Mouse (Mus musculus) cerebellum, adult 2 months (tissue): ENCODE results near the gene Pbld1. TPM values are rescaled to one million over a fixed set of nuclear protein-coding genes. Genes with fewer than 3 reads are reported as not detected.

Source experiments
- DNase-seq, 2 experiments: peaks; one replicate each; pipeline ENCODE4 v3.0.0; 2021
- H3K27ac ChIP-seq: fragments of 200-500 bp; 2 replicates; pipeline ENCODE4 v1.5.1; 2012; ENCODE audit warnings: low read length, control low read depth, inconsistent platforms; ENCODE audit not compliant: insufficient read depth
- H3K27me3 ChIP-seq: fragments of 200-500 bp; 2 replicates; pipeline ENCODE4 v1.6.1; 2012; ENCODE audit warnings: inconsistent platforms, mild to moderate bottlenecking, low read length, moderate library complexity; ENCODE audit not compliant: control insufficient read depth, insufficient read depth
- H3K4me1 ChIP-seq: fragments of 200-500 bp; 2 replicates; pipeline ENCODE4 v1.6.1; 2011; ENCODE audit warnings: low read length; ENCODE audit not compliant: control insufficient read depth, insufficient read depth
- H3K4me3 ChIP-seq: fragments of 200-500 bp; replicated peaks from 2 replicates; pipeline ENCODE3; 2011; ENCODE audit warnings: mild to moderate bottlenecking, low read depth, low read length, control low read depth; ENCODE audit not compliant: insufficient read depth
- CTCF ChIP-seq: fragments of 200-500 bp; IDR thresholded peaks from 2 replicates; pipeline ENCODE4 v1.5.1; 2011; ENCODE audit warnings: low read depth, mild to moderate bottlenecking, control low read depth, low read length, moderate library complexity, borderline replicate concordance; ENCODE audit not compliant: insufficient read depth
- POLR2A ChIP-seq: fragments of 200-500 bp; IDR thresholded peaks from 2 replicates; pipeline ENCODE4 v1.6.1; 2011; ENCODE audit warnings: low read length, control low read depth, borderline replicate concordance; ENCODE audit not compliant: insufficient read depth
- WGBS: fragments of 180-500 bp; shearing (Covaris S2); methylation state at CpG from one replicate; pipeline ENCODE4 v1.1.7; 2018; 5-methylcytosine and 5-hydroxymethylcytosine counted together
- polyA plus RNA-seq: library from polyadenylated mRNA; depleted of rRNA; stranded (reverse); fragments of >200 nt; gene quantifications from 2 replicates; pipeline ENCODE4 v1.2.3, GENCODE M21; 2012

Gene Pbld1
- polyA plus RNA-seq, 1 experiment: 0.47 TPM

DNA sequence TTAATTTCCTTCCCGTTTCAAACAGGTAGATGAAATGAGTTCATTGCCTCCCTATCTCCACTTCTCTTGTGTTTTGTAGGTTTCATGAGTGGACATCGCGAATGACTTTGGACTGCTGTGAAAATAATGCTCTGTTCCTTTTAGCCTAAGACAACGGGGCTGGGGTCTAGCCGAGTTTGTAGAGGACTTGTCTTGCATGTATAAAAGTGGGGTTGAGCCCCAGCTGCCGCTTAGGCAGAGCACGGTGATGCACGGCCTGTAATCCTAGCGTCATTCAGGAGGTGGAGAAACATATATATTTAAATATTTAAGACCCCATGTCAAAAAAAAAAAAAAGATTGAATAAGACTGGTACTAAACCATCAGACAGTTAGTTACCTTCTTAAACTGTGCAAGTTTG lies 40.7 kb downstream of the Pbld1 start:
- H3K27ac ChIP-seq: peak overlapping the region; percentile 100
- WGBS: 2% methylated on average over 9 of the region's 9 CpGs
- DNase-seq: no peak
- no peaks in the 10 kb centered on the region for H3K27me3 ChIP-seq
- TF ChIP-seq CTCF: no peak
- no peak for TF ChIP-seq POLR2A
- peak overlapping the region; percentile 81 for H3K4me3 ChIP-seq
- H3K4me1 ChIP-seq: no peaks in the 10 kb centered on the region

- Histone ChIP-seq H3K4me1 (no peaks in the 10 kb centered on the region), H3K4me3 (no peak overlapping the region), H3K27ac (no peak overlapping the region), H3K27me3 (no peaks in the 10 kb centered on the region)
- peak; percentile 34 to 53 for DNase-seq
- WGBS: 18% methylated on average over 5 of the region's 5 CpGs
- TF ChIP-seq POLR2A (no peak), CTCF (peak; percentile 44; the same call in 1 of the 2 replicates)
Observed at GRCm38 (mm10) chr10:63113027-63113604, 53.2 kb downstream of the Pbld1 start.

DNA sequence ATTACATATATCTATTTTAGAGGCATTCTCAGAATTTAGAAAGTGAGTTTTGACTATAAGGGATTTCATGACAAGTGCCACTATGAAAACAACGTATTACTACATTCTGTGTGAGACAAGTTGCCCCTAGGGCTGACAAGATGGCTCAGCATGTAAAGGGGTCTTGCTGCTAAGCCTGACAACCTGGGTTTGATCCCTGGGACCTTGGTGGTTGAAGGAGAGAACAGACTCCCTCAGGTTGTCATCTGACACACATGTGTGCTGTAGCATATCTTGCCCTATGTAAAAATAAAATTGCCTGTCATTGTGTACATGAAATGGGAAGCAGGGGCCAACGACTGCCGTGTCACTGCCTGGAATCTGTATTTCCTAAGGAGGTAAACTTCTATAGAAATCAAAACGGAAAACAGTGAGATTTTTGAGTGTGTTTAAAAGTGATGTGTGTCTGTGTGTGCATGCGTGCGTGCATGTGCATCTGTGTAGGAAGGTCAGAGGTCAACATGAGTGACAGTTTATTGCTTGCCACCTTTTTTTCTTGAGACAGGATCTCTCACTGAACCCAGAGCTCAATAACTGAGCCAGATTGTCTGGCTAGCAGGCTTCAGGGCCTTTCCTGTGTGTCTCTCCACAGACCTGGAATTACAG lies 53.9 kb downstream of the Pbld1 start:
- H3K4me1 ChIP-seq: no peaks in the 10 kb centered on the region
- no peak overlapping the region for H3K4me3 ChIP-seq
- no peaks in the 10 kb centered on the region for H3K27me3 ChIP-seq
- TF ChIP-seq POLR2A (no peak), CTCF (no peak)
- no peak for DNase-seq
- H3K27ac ChIP-seq: no peak overlapping the region
- WGBS: 85% methylated on average over 6 of the region's 6 CpGs

GRCm38 (mm10) chr10:63115881-63116280 lies 55.9 kb downstream of the Pbld1 start:
- WGBS: 84% methylated on average over 15 of the region's 15 CpGs
- no peak overlapping the region for H3K4me3 ChIP-seq

GRCm38 (mm10) chr10:63116376-63116775 lies 56.4 kb downstream of the Pbld1 start:
- TF ChIP-seq POLR2A (no peak), CTCF (no peak)
- Histone ChIP-seq H3K4me3 (no peak overlapping the region), H3K4me1 (no peaks in the 10 kb centered on the region), H3K27ac (no peak overlapping the region), H3K27me3 (no peaks in the 10 kb centered on the region)
- WGBS: 92% methylated on average over 9 of the region's 9 CpGs
- DNase-seq: no peak

More at GRCm38 (mm10) chr10:63115881-63116280, 55.9 kb downstream of the Pbld1 start:
- Histone ChIP-seq H3K4me1 (no peaks in the 10 kb centered on the region), H3K27ac (no peak overlapping the region), H3K27me3 (no peaks in the 10 kb centered on the region)
- TF ChIP-seq POLR2A: no peak
- no peak for TF ChIP-seq CTCF
- no peak for DNase-seq

DNA sequence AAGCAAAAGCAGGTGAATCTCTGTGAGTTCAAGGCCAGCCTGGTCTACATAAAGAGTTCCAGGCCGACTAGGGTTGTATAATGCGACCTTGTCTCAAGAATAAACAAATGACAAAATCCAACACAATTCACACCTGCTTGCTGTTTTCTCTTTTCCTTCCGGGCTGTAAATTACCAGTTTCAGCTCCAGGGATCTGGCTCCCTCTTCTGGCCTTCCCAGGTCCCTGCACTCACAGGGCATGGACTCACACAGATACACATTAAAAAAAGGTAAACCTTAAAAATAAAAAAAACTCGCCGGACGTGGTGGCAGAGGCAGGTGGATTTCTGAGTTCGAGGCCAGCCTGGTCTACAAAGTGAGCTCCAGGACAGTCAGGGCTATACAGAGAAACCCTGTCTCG lies 57.6 kb downstream of the Pbld1 start:
- 94% methylated on average over 8 of the region's 8 CpGs for WGBS
- DNase-seq: no peak
- TF ChIP-seq POLR2A: no peak
- TF ChIP-seq CTCF: no peak
- Histone ChIP-seq H3K27ac (no peak overlapping the region), H3K27me3 (no peaks in the 10 kb centered on the region), H3K4me1 (no peaks in the 10 kb centered on the region), H3K4me3 (no peak overlapping the region)

GRCm38 (mm10) chr10:63119916-63120315 lies 60.0 kb downstream of the Pbld1 start:
- Histone ChIP-seq H3K27ac (no peak overlapping the region), H3K4me3 (no peak overlapping the region), H3K27me3 (no peaks in the 10 kb centered on the region), H3K4me1 (no peaks in the 10 kb centered on the region)
- no peak for DNase-seq
- no peak for TF ChIP-seq POLR2A
- no peak for TF ChIP-seq CTCF
- 66% methylated on average over 14 of the region's 14 CpGs for WGBS

- Histone ChIP-seq H3K27ac (no peak overlapping the region), H3K4me3 (no peak overlapping the region), H3K27me3 (no peaks in the 10 kb centered on the region), H3K4me1 (no peaks in the 10 kb centered on the region)
- 86% methylated on average over 14 of the region's 14 CpGs for WGBS
- no peak for DNase-seq
- TF ChIP-seq CTCF: no peak
- no peak for TF ChIP-seq POLR2A
Observed at GRCm38 (mm10) chr10:63121961-63122360, 62.0 kb downstream of the Pbld1 start.
